Mouse (Mus musculus): ENCODE data around the gene Pex5l. TPM values are rescaled to one million over a fixed set of nuclear protein-coding genes. Genes with fewer than 3 reads are reported as not detected.

Pex5l gene
- polyA plus RNA-seq, 1 experiment from 2014 or later, result not detected

GRCm38 (mm10) chr3:33089470-33089869 lies 53.6 kb downstream of the Pex5l start:
- Histone ChIP-seq H3K4me3 (replicated peaks) (no peak overlapping the region), H3K4me2 (no peak overlapping the region), H3K27ac (no peak overlapping the region), H3K36me3 (no peaks in the 10 kb centered on the region), H3K9me3 (replicated peaks) (no peaks in the 10 kb centered on the region), H3K27me3 (no peaks in the 10 kb centered on the region), H3K4me1 (replicated peaks) (no peaks in the 10 kb centered on the region), H3K9ac (no peak overlapping the region)
- ATAC-seq (ENCODE audit: low read depth), result no peak
- no peak for DNase-seq
- 46% methylated on average over 2 of the region's 2 CpGs for WGBS (ENCODE audit: insufficient replicate concordance)

DNA sequence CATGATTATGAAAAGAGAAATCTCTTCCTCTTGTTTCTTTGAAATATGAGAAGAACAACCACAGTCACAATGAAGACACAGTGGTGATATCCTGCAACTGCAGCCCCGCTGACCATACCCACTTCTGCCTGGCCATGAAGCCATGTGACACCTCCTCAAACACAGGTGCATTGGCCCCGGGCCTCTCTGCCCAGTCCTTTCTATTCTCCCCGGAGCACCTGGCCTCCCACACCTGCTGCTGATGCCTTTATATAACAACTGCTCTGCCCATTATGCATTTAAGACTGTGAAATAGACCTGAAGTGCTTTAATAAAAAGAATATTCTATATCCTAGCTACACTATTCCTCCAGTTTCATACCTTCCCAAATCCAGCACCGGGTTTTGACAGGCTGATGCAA lies 54.8 kb downstream of the Pex5l start:
- no peak overlapping the region for H3K4me2 ChIP-seq
- no peaks in the 10 kb centered on the region for H3K36me3 ChIP-seq
- H3K27ac ChIP-seq, result no peak overlapping the region
- H3K4me3 ChIP-seq (replicated peaks), result no peak overlapping the region
- ATAC-seq (ENCODE audit: low read depth) (no peak), DNase-seq (no peak)
- H3K9me3 ChIP-seq (replicated peaks), result no peaks in the 10 kb centered on the region
- no peaks in the 10 kb centered on the region for H3K4me1 ChIP-seq (replicated peaks)
- no peak overlapping the region for H3K9ac ChIP-seq
- WGBS (ENCODE audit: insufficient replicate concordance), result 55% methylated on average over 4 of the region's 4 CpGs
- no peaks in the 10 kb centered on the region for H3K27me3 ChIP-seq

DNA sequence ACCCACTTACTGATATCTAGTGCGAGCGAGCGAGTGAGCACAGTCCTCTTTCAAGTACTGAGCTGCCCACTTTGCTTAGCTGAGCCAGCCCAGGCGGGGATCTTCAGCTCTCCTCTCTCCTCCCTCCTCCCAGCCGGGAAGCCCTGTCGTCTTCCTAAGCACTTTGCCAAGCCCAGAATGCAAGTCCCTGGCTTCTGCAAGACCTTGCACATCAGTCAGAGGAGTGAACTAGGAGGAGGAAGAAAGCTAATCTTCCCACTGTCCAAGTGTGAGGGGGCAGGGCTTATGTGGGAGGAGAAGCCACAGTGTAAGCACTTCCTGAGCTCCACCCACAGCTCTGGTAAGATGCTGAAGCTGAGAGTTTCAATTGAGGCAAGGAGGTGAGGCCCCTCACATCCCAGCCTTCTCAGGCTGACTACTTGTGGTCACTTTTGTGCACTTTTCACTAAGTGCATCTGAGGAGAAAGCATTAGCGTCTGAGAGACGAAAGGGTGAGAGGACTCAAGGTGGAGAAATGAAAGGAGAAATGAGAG lies 60.2 kb downstream of the Pex5l start:
- ATAC-seq (ENCODE audit: low read depth) (no peak), DNase-seq (no peak)
- Histone ChIP-seq H3K9me3 (replicated peaks) (no peaks in the 10 kb centered on the region), H3K4me2 (no peak overlapping the region), H3K4me1 (replicated peaks) (no peaks in the 10 kb centered on the region), H3K9ac (no peak overlapping the region), H3K4me3 (replicated peaks) (no peak overlapping the region), H3K27me3 (no peaks in the 10 kb centered on the region), H3K36me3 (no peaks in the 10 kb centered on the region), H3K27ac (no peak overlapping the region)
- 32% methylated on average over 8 of the region's 8 CpGs for WGBS (ENCODE audit: insufficient replicate concordance)

DNA sequence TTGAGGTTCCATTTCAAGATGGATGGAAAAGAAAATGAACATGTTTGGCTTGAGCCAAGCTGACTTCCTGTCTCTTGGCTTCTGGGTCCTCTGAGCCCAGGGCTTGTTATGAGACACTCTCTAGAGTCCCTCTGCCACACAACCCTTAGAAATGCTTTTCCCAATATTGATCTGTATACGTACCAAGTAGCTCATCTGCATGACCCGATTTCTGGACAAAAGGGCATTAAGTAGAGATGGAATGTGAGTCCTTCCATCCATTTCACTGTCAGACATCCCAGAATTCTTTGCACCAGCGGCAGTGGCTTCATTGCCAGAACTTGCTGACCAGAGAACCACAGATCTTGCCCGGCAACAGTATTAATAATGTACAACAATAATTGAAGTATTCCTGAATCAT lies 61.3 kb downstream of the Pex5l start:
- H3K27ac ChIP-seq, result no peak overlapping the region
- no peaks in the 10 kb centered on the region for H3K36me3 ChIP-seq
- H3K9ac ChIP-seq, result no peak overlapping the region
- WGBS (ENCODE audit: insufficient replicate concordance), result 62% methylated on average over 4 of the region's 4 CpGs
- ATAC-seq (ENCODE audit: low read depth) (no peak), DNase-seq (no peak)
- no peaks in the 10 kb centered on the region for H3K4me1 ChIP-seq (replicated peaks)
- no peaks in the 10 kb centered on the region for H3K9me3 ChIP-seq (replicated peaks)
- no peaks in the 10 kb centered on the region for H3K27me3 ChIP-seq
- no peak overlapping the region for H3K4me3 ChIP-seq (replicated peaks)
- no peak overlapping the region for H3K4me2 ChIP-seq

DNA sequence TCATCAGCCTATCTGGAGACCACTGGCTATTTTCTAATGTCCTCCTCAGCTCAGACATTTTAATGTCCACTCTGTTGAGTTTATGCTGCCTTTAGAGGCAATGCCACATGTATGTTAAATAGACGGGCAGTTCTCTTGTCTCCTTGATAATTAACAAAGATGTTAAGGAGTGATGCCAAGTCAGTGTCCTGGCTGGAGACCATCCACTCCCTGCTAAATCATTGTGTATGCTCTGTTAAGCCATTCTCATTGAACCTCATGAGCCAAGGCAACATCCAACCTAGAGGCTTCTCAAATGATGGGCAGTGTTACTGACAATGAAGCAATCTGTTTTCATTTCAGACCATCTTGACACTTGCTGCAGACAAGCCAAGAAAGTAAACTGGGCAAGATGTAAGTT lies 63.4 kb downstream of the Pex5l start:
- Histone ChIP-seq H3K4me1 (replicated peaks) (no peaks in the 10 kb centered on the region), H3K9me3 (replicated peaks) (no peaks in the 10 kb centered on the region), H3K27me3 (no peaks in the 10 kb centered on the region), H3K36me3 (no peaks in the 10 kb centered on the region), H3K27ac (no peak overlapping the region), H3K4me2 (no peak overlapping the region), H3K9ac (no peak overlapping the region), H3K4me3 (replicated peaks) (no peak overlapping the region)
- no peak for ATAC-seq (ENCODE audit: low read depth)
- DNase-seq, result no peak
- WGBS (ENCODE audit: insufficient replicate concordance), result 74% methylated on average over 1 of the region's 1 CpGs

- ATAC-seq (ENCODE audit: low read depth) (no peak), DNase-seq (no peak)
- Histone ChIP-seq H3K9ac (no peak overlapping the region), H3K27ac (no peak overlapping the region), H3K27me3 (no peaks in the 10 kb centered on the region), H3K9me3 (replicated peaks) (no peaks in the 10 kb centered on the region), H3K4me2 (no peak overlapping the region), H3K36me3 (no peaks in the 10 kb centered on the region), H3K4me3 (replicated peaks) (no peak overlapping the region), H3K4me1 (replicated peaks) (no peaks in the 10 kb centered on the region)
- WGBS (ENCODE audit: insufficient replicate concordance), result 59% methylated on average over 3 of the region's 3 CpGs
Observed at GRCm38 (mm10) chr3:33079171-33079570, 63.9 kb downstream of the Pex5l start.

DNA sequence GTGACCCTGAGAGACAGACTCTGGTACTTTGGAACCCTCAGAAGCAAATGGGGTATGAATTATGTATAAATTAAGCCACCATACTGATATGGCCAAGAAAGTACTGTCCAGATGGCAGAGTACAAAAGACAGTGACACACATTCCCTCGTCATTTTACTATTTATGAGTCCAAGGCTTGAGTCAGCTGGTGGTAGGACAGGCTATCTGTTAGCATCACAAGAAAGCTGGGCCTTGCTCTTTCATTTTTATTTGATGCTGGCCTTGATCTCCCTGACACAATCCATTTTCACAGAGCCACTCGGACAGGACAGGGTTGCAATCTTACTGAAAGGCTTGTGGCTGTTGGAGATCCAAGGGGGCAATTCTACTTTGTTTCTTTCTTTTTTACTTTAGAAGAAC lies 67.4 kb downstream of the Pex5l start:
- H3K4me1 ChIP-seq (replicated peaks), result no peaks in the 10 kb centered on the region
- no peaks in the 10 kb centered on the region for H3K27me3 ChIP-seq
- DNase-seq, result no peak
- no peaks in the 10 kb centered on the region for H3K9me3 ChIP-seq (replicated peaks)
- 49% methylated on average over 2 of the region's 2 CpGs for WGBS (ENCODE audit: insufficient replicate concordance)
- no peak overlapping the region for H3K27ac ChIP-seq
- H3K4me3 ChIP-seq (replicated peaks), result no peak overlapping the region
- H3K4me2 ChIP-seq, result no peak overlapping the region
- no peak overlapping the region for H3K9ac ChIP-seq
- no peak for ATAC-seq (ENCODE audit: low read depth)
- no peaks in the 10 kb centered on the region for H3K36me3 ChIP-seq

DNA sequence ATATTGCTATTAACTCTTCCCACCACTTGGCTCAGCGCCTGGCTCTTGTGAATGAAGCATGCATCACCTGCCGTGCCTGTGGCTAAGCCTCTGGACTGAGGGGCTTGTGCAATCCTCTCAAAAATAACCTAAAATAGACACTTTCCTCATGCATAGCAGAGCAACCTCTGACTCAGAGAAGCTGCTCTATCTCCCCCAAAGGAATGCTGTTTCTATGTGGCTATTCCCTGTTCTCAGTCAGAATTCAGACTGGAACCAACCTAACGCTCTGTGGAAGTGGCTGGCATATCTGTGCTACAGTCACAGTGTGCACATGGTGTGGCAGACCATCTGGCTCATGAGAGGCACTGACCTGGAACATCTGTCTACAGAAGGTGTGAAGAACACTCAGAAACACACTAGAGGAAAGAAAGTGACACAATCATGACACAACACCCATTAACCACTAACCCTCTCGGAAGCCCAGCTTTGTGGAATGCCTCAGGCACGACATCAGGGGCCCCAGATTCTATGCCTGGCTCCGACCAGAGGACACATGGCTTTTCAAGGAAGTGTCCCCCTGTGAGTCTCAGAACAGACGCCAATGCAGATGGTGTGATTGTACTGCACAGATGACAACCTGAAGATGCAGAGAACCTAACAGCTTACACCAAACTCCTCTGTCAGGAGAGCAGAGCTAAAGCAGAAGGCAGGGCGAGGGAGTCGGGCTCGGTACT lies 68.6 kb downstream of the Pex5l start:
- WGBS (ENCODE audit: insufficient replicate concordance), result 53% methylated on average over 10 of the region's 10 CpGs
- no peak overlapping the region for H3K4me2 ChIP-seq
- no peak for DNase-seq

GRCm38 (mm10) chr3:33073905-33074265 lies 69.2 kb downstream of the Pex5l start:
- no peak overlapping the region for H3K4me3 ChIP-seq (replicated peaks)
- no peaks in the 10 kb centered on the region for H3K36me3 ChIP-seq
- no peaks in the 10 kb centered on the region for H3K4me1 ChIP-seq (replicated peaks)
- H3K9me3 ChIP-seq (replicated peaks), result no peaks in the 10 kb centered on the region
- H3K9ac ChIP-seq, result no peak overlapping the region
- H3K27ac ChIP-seq, result no peak overlapping the region
- H3K4me2 ChIP-seq, result no peak overlapping the region
- DNase-seq, result no peak
- no peaks in the 10 kb centered on the region for H3K27me3 ChIP-seq
- 53% methylated on average over 1 of the region's 1 CpGs for WGBS (ENCODE audit: insufficient replicate concordance)
- no peak for ATAC-seq (ENCODE audit: low read depth)

More for the DNA sequence above, 68.6 kb downstream of the Pex5l start:
- Histone ChIP-seq H3K9ac (no peak overlapping the region), H3K27ac (no peak overlapping the region), H3K27me3 (no peaks in the 10 kb centered on the region), H3K36me3 (no peaks in the 10 kb centered on the region), H3K9me3 (replicated peaks) (no peaks in the 10 kb centered on the region), H3K4me1 (replicated peaks) (no peaks in the 10 kb centered on the region), H3K4me3 (replicated peaks) (no peak overlapping the region)
- ATAC-seq (ENCODE audit: low read depth), result no peak

DNA sequence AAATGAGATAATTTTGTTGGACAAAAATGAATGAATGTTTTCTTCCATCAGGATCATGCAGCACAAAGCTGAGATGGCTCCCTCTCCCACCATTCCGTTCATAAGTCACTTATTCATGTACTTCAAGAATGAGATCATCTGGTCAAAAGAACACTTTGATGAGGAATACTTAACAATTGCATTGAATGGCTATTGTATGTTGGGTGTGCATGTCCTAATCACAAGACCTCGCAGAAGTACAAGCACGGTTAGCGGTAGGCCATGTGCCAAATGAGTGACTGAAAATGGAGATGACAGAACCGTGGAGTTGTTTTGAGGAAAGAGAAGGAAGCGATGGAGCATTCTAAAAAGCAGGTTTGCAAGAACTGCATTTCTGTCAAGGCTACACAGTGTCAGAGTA lies 72.3 kb downstream of the Pex5l start:
- Histone ChIP-seq H3K4me1 (replicated peaks) (no peaks in the 10 kb centered on the region), H3K9ac (no peak overlapping the region), H3K4me2 (no peak overlapping the region), H3K27ac (no peak overlapping the region), H3K27me3 (no peaks in the 10 kb centered on the region), H3K9me3 (replicated peaks) (no peaks in the 10 kb centered on the region), H3K36me3 (no peaks in the 10 kb centered on the region), H3K4me3 (replicated peaks) (no peak overlapping the region)
- 73% methylated on average over 6 of the region's 6 CpGs for WGBS (ENCODE audit: insufficient replicate concordance)
- DNase-seq (no peak), ATAC-seq (ENCODE audit: low read depth) (no peak)

- Histone ChIP-seq H3K4me2 (no peak overlapping the region), H3K4me1 (replicated peaks) (no peaks in the 10 kb centered on the region), H3K4me3 (replicated peaks) (no peak overlapping the region), H3K27ac (no peak overlapping the region), H3K36me3 (no peaks in the 10 kb centered on the region), H3K27me3 (no peaks in the 10 kb centered on the region), H3K9me3 (replicated peaks) (no peaks in the 10 kb centered on the region), H3K9ac (no peak overlapping the region)
- 67% methylated on average over 5 of the region's 5 CpGs for WGBS (ENCODE audit: insufficient replicate concordance)
- DNase-seq (no peak), ATAC-seq (ENCODE audit: low read depth) (no peak)
Observed at GRCm38 (mm10) chr3:33068146-33068545, 74.9 kb downstream of the Pex5l start.

GRCm38 (mm10) chr3:33063590-33063989 lies 79.5 kb downstream of the Pex5l start:
- Histone ChIP-seq H3K9ac (no peak overlapping the region), H3K27ac (no peak overlapping the region), H3K36me3 (no peaks in the 10 kb centered on the region), H3K4me1 (replicated peaks) (no peaks in the 10 kb centered on the region), H3K27me3 (no peaks in the 10 kb centered on the region), H3K9me3 (replicated peaks) (no peaks in the 10 kb centered on the region), H3K4me2 (no peak overlapping the region), H3K4me3 (replicated peaks) (no peak overlapping the region)
- WGBS (ENCODE audit: insufficient replicate concordance), result 60% methylated on average over 6 of the region's 6 CpGs
- DNase-seq (no peak), ATAC-seq (ENCODE audit: low read depth) (no peak)

All from liver, embryonic 13.5 days (tissue).